Mouse (Mus musculus): Measurements from ENCODE around the gene Sgk2. TPM values are rescaled to one million over a fixed set of nuclear protein-coding genes. Genes with fewer than 3 reads are reported as not detected.

Sgk2 gene
- not detected in 2 replicates for polyA plus RNA-seq (2014; fragmentation: Nextera tagmentation; extraction: Ambion mirVana)

- Histone ChIP-seq H3K36me3 (ENCODE audit: control insufficient read depth, insufficient read depth, low read length) (no peaks in the 10 kb centered on the region), H3K4me2 (no peak within 1 kb of the TSS), H3K9me3 (replicated peaks; ENCODE audit: control insufficient read depth, low read length) (no peaks in the 10 kb centered on the region), H3K4me3 (ENCODE audit: low read depth, low read length) (no peak within 1 kb of the TSS), H3K27me3 (ENCODE audit: control insufficient read depth, insufficient read depth, low read length) (no peaks in the 10 kb centered on the region; the same call in 1 of the 2 replicates), H3K27ac (ENCODE audit: low read depth, low read length) (no peak within 1 kb of the TSS), H3K9ac (ENCODE audit: low read depth, low read length) (no peak within 1 kb of the TSS), H3K4me1 (ENCODE audit: control insufficient read depth, insufficient read depth, low read length) (no peaks in the 10 kb centered on the region)
- no peak for ATAC-seq (replicated peaks; ENCODE audit: insufficient number of reproducible peaks, low FRiP score, low TSS enrichment)
- WGBS (ENCODE audit: insufficient replicate concordance) = 54% methylated on average over 8 of the region's 8 CpGs
These were observed at the start of gene Sgk2 for GRCm38 (mm10) chr2:162987218-162987617. TSS of gene Sgk2 (plus strand) at chr2:162987330.

- H3K27me3 ChIP-seq (ENCODE audit: control insufficient read depth, insufficient read depth, low read length) = peaks cover 20% of the 10 kb centered on the region
- H3K4me3 ChIP-seq (ENCODE audit: low read depth, low read length) = no peak overlapping the region
- no peaks in the 10 kb centered on the region for H3K9me3 ChIP-seq (replicated peaks; ENCODE audit: control insufficient read depth, low read length)
- H3K36me3 ChIP-seq (ENCODE audit: control insufficient read depth, insufficient read depth, low read length) = peaks cover 27% of the 10 kb centered on the region
- no peak overlapping the region for H3K27ac ChIP-seq (ENCODE audit: low read depth, low read length)
- ATAC-seq (replicated peaks; ENCODE audit: insufficient number of reproducible peaks, low FRiP score, low TSS enrichment) = no peak
- WGBS (ENCODE audit: insufficient replicate concordance) = 74% methylated on average over 1 of the region's 1 CpGs
- H3K4me2 ChIP-seq = no peak overlapping the region
- H3K9ac ChIP-seq (ENCODE audit: low read depth, low read length) = no peak overlapping the region
- peaks cover 2% of the 10 kb centered on the region; the same call in 1 of the 2 replicates for H3K4me1 ChIP-seq (ENCODE audit: control insufficient read depth, insufficient read depth, low read length)
These were observed 47.6 kb upstream of the Sgk2 start for GRCm38 (mm10) chr2:162939562-162939961.

GRCm38 (mm10) chr2:162943148-162943846, 43.8 kb upstream of the Sgk2 start, which contains the start of gene L3mbtl1:
TSS of gene L3mbtl1 (plus strand) at chr2:162943472.
- peak within 1 kb of the TSS; percentile 98 for H3K4me2 ChIP-seq
- peaks cover 2% of the 10 kb centered on the region; the same call in 1 of the 2 replicates for H3K4me1 ChIP-seq (ENCODE audit: control insufficient read depth, insufficient read depth, low read length)
- under 1% methylated on average over 40 of the region's 40 CpGs for WGBS (ENCODE audit: insufficient replicate concordance)
- peaks cover 23% of the 10 kb centered on the region for H3K27me3 ChIP-seq (ENCODE audit: control insufficient read depth, insufficient read depth, low read length)
- ATAC-seq (replicated peaks; ENCODE audit: insufficient number of reproducible peaks, low FRiP score, low TSS enrichment) = no peak
- peaks cover 8% of the 10 kb centered on the region; the same call in 1 of the 2 replicates for H3K36me3 ChIP-seq (ENCODE audit: control insufficient read depth, insufficient read depth, low read length)
- no peaks in the 10 kb centered on the region for H3K9me3 ChIP-seq (replicated peaks; ENCODE audit: control insufficient read depth, low read length)
- H3K9ac ChIP-seq (ENCODE audit: low read depth, low read length) = peak within 1 kb of the TSS; percentile 69
- no peak within 1 kb of the TSS for H3K27ac ChIP-seq (ENCODE audit: low read depth, low read length)
- H3K4me3 ChIP-seq (ENCODE audit: low read depth, low read length) = peak within 1 kb of the TSS; percentile 63

GRCm38 (mm10) chr2:162943931-162944330, 43.2 kb upstream of the Sgk2 start:
- H3K4me3 ChIP-seq (ENCODE audit: low read depth, low read length) = peak overlapping the region; percentile 63
- H3K9ac ChIP-seq (ENCODE audit: low read depth, low read length) = no peak overlapping the region
- 0 out of 2 replicates have a peak, but pooled peaks cover 2% of the 10 kb centered on the region for H3K36me3 ChIP-seq (ENCODE audit: control insufficient read depth, insufficient read depth, low read length)
- H3K27me3 ChIP-seq (ENCODE audit: control insufficient read depth, insufficient read depth, low read length) = peaks cover 23% of the 10 kb centered on the region
- no peak overlapping the region for H3K27ac ChIP-seq (ENCODE audit: low read depth, low read length)
- 10% methylated on average over 11 of the region's 11 CpGs for WGBS (ENCODE audit: insufficient replicate concordance)
- H3K4me1 ChIP-seq (ENCODE audit: control insufficient read depth, insufficient read depth, low read length) = peaks cover 2% of the 10 kb centered on the region; the same call in 1 of the 2 replicates
- no peaks in the 10 kb centered on the region for H3K9me3 ChIP-seq (replicated peaks; ENCODE audit: control insufficient read depth, low read length)
- H3K4me2 ChIP-seq = peak overlapping the region; percentile 98
- no peak for ATAC-seq (replicated peaks; ENCODE audit: insufficient number of reproducible peaks, low FRiP score, low TSS enrichment)

GRCm38 (mm10) chr2:162946964-162947363, 40.2 kb upstream of the Sgk2 start:
- no peak overlapping the region for H3K9ac ChIP-seq (ENCODE audit: low read depth, low read length)
- H3K4me3 ChIP-seq (ENCODE audit: low read depth, low read length) = no peak overlapping the region
- no peak overlapping the region for H3K27ac ChIP-seq (ENCODE audit: low read depth, low read length)
- H3K4me1 ChIP-seq (ENCODE audit: control insufficient read depth, insufficient read depth, low read length) = peaks cover 2% of the 10 kb centered on the region; the same call in 1 of the 2 replicates
- no peak overlapping the region for H3K4me2 ChIP-seq
- no peak for ATAC-seq (replicated peaks; ENCODE audit: insufficient number of reproducible peaks, low FRiP score, low TSS enrichment)
- H3K27me3 ChIP-seq (ENCODE audit: control insufficient read depth, insufficient read depth, low read length) = peaks cover 20% of the 10 kb centered on the region
- no peaks in the 10 kb centered on the region for H3K9me3 ChIP-seq (replicated peaks; ENCODE audit: control insufficient read depth, low read length)
- WGBS (ENCODE audit: insufficient replicate concordance) = 77% methylated on average over 5 of the region's 5 CpGs
- H3K36me3 ChIP-seq (ENCODE audit: control insufficient read depth, insufficient read depth, low read length) = no peaks in the 10 kb centered on the region

- Histone ChIP-seq H3K36me3 (ENCODE audit: control insufficient read depth, insufficient read depth, low read length) (no peaks in the 10 kb centered on the region), H3K27ac (ENCODE audit: low read depth, low read length) (no peak overlapping the region), H3K27me3 (ENCODE audit: control insufficient read depth, insufficient read depth, low read length) (peaks cover 19% of the 10 kb centered on the region), H3K4me3 (ENCODE audit: low read depth, low read length) (peak overlapping the region; percentile 24; the same call in 1 of the 2 replicates), H3K9ac (ENCODE audit: low read depth, low read length) (no peak overlapping the region), H3K4me1 (ENCODE audit: control insufficient read depth, insufficient read depth, low read length) (peaks cover 2% of the 10 kb centered on the region; the same call in 1 of the 2 replicates), H3K4me2 (peak overlapping the region; percentile 60), H3K9me3 (replicated peaks; ENCODE audit: control insufficient read depth, low read length) (no peaks in the 10 kb centered on the region)
- ATAC-seq (replicated peaks; ENCODE audit: insufficient number of reproducible peaks, low FRiP score, low TSS enrichment) = no peak
- 33% methylated on average over 15 of the region's 15 CpGs for WGBS (ENCODE audit: insufficient replicate concordance)
These were observed 39.4 kb upstream of the Sgk2 start for GRCm38 (mm10) chr2:162947736-162948135.

GRCm38 (mm10) chr2:162948221-162948620, 38.9 kb upstream of the Sgk2 start:
- no peaks in the 10 kb centered on the region for H3K9me3 ChIP-seq (replicated peaks; ENCODE audit: control insufficient read depth, low read length)
- H3K4me2 ChIP-seq = peak overlapping the region; percentile 60
- H3K36me3 ChIP-seq (ENCODE audit: control insufficient read depth, insufficient read depth, low read length) = no peaks in the 10 kb centered on the region
- H3K27me3 ChIP-seq (ENCODE audit: control insufficient read depth, insufficient read depth, low read length) = peaks cover 14% of the 10 kb centered on the region
- no peaks in the 10 kb centered on the region; the same call in 1 of the 2 replicates for H3K4me1 ChIP-seq (ENCODE audit: control insufficient read depth, insufficient read depth, low read length)
- no peak overlapping the region for H3K27ac ChIP-seq (ENCODE audit: low read depth, low read length)
- no peak overlapping the region for H3K9ac ChIP-seq (ENCODE audit: low read depth, low read length)
- no peak for ATAC-seq (replicated peaks; ENCODE audit: insufficient number of reproducible peaks, low FRiP score, low TSS enrichment)
- H3K4me3 ChIP-seq (ENCODE audit: low read depth, low read length) = peak overlapping the region; percentile 24
- 49% methylated on average over 14 of the region's 14 CpGs for WGBS (ENCODE audit: insufficient replicate concordance)

- H3K36me3 ChIP-seq (ENCODE audit: control insufficient read depth, insufficient read depth, low read length) = no peaks in the 10 kb centered on the region
- H3K4me1 ChIP-seq (ENCODE audit: control insufficient read depth, insufficient read depth, low read length) = no peaks in the 10 kb centered on the region
- no peak overlapping the region for H3K4me2 ChIP-seq
- H3K9me3 ChIP-seq (replicated peaks; ENCODE audit: control insufficient read depth, low read length) = no peaks in the 10 kb centered on the region
- no peak for ATAC-seq (replicated peaks; ENCODE audit: insufficient number of reproducible peaks, low FRiP score, low TSS enrichment)
- H3K9ac ChIP-seq (ENCODE audit: low read depth, low read length) = no peak overlapping the region
- WGBS (ENCODE audit: insufficient replicate concordance) = 85% methylated on average over 2 of the region's 2 CpGs
- H3K27ac ChIP-seq (ENCODE audit: low read depth, low read length) = no peak overlapping the region
- H3K27me3 ChIP-seq (ENCODE audit: control insufficient read depth, insufficient read depth, low read length) = no peaks in the 10 kb centered on the region; the same call in 1 of the 2 replicates
- no peak overlapping the region for H3K4me3 ChIP-seq (ENCODE audit: low read depth, low read length)
These were observed 36.4 kb upstream of the Sgk2 start for GRCm38 (mm10) chr2:162950776-162951175.

Data from heart, embryonic 11.5 days (tissue).